Mouse (Mus musculus) forebrain, embryonic 14.5 days (tissue): ENCODE measurements at regions not wholly inside any gene's neighbourhood (a gene's known extent, or its start where the extent isn't known, plus 50 kb on each side); places are given as distances from the start of the nearest gene placed in this dataset.

Experiments used
- ATAC-seq: fragments of 200-750 bp; cut with Nextera tagmentation; 2 replicates; pipeline ENCODE4 v1.8.0; 2017; ENCODE audit warnings: mild to moderate bottlenecking, moderate library complexity
- DNase-seq: peaks from one replicate; pipeline ENCODE4 v3.0.0-alpha.2; 2015; ENCODE audit warnings: low spot score
- H3K27ac ChIP-seq: fragments of 300-500 bp; sonication (generic); 2 replicates; pipeline ENCODE4 v1.5.1; 2014; ENCODE audit warnings: low read depth, mild to moderate bottlenecking, control low read depth, low read length, moderate library complexity
- H3K27me3 ChIP-seq: fragments of 300-500 bp; sonication (generic); replicated peaks from 2 replicates; pipeline ENCODE4 v1.6.1; 2014; ENCODE audit warnings: low read length, control low read depth, mixed read lengths; ENCODE audit not compliant: control insufficient read depth, insufficient read depth
- H3K36me3 ChIP-seq: fragments of 300-500 bp; sonication (generic); 2 replicates; pipeline ENCODE4 v1.6.1; 2014; ENCODE audit warnings: low read length, control low read depth; ENCODE audit not compliant: control insufficient read depth, insufficient read depth
- H3K4me1 ChIP-seq: fragments of 300-500 bp; sonication (generic); 2 replicates; pipeline ENCODE4 v1.6.1; 2014; ENCODE audit warnings: antibody characterized with exemption, low read length, control low read depth; ENCODE audit not compliant: control insufficient read depth, insufficient read depth
- H3K4me2 ChIP-seq: fragments of 300-500 bp; sonication (generic); 2 replicates; pipeline ENCODE4 v1.6.1; 2014; ENCODE audit warnings: mild to moderate bottlenecking, control low read depth, low read length
- H3K4me3 ChIP-seq: fragments of 300-500 bp; sonication (generic); 2 replicates; pipeline ENCODE4 v1.5.1; 2014; ENCODE audit warnings: low read depth, low read length, control low read depth
- H3K9ac ChIP-seq: fragments of 300-500 bp; sonication (generic); 2 replicates; pipeline ENCODE4 v1.6.1; 2014; ENCODE audit warnings: mild to moderate bottlenecking, low read length, control low read depth, moderate library complexity
- H3K9me3 ChIP-seq: fragments of 300-500 bp; sonication (generic); replicated peaks from 2 replicates; pipeline ENCODE4 v1.6.1; 2016; ENCODE audit warnings: low read length, control low read depth, mixed read lengths; ENCODE audit not compliant: control insufficient read depth
- WGBS: fragments of 180-500 bp; shearing (Covaris S2); extraction: QIAGEN DNeasy Blood & Tissue Kit; methylation state at CpG from one replicate; pipeline ENCODE4 v1.1.7; 2014; 5-methylcytosine and 5-hydroxymethylcytosine counted together

DNA sequence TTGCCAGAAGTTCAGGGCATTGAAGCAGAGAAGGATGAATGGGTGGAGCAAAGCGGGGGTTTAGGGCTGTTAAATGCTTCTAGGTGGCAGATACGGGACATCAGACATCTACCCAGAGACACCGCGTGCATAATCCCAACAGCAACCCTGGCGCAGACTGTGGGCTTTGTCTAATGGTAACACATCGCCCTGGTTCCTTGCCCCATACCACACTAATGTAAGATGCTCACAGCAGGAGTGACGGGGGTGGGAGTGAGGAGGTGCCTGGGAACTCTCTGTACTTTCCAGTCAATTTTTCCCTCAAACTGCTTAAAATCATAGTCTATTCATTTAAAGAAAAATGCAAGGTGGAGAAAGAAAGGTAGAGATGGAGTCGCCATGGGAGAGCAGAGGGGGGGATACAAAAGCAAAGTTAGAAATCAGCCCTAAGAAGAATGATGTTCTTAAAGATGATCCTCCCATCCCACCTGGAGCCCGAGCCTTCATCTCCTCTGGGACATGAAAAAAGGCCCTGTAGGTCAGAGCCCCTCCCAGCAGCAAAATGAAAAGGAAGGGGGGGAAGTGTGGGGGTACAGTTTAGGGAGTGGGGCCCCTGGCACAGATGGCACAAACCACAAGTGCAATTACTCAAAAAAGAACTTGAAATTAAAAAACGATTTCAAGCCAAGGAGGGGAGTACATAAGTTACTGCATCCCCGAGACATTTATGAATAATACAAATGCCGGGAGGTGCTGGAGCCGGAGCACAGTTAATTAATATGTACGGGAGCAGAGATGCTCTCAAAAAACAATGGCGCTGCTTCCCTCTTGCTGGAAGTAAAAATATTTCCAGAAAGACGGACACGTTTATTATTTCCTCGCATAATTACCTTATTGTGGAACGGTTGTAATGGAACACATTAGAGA, 167.0 kb upstream of the Sdk2 start:
- no peaks in the 10 kb centered on the region for H3K9me3 ChIP-seq
- no peak overlapping the region for H3K27ac ChIP-seq
- peaks cover 5% of the 10 kb centered on the region; the same call in 1 of the 2 replicates for H3K4me1 ChIP-seq
- 60% methylated on average over 19 of the region's 19 CpGs for WGBS
- H3K36me3 ChIP-seq, result no peaks in the 10 kb centered on the region
- H3K4me2 ChIP-seq, result no peak overlapping the region
- no peak overlapping the region for H3K9ac ChIP-seq
- ATAC-seq, result no peak
- DNase-seq, result peak; percentile 30
- no peaks in the 10 kb centered on the region for H3K27me3 ChIP-seq
- H3K4me3 ChIP-seq, result no peak overlapping the region

DNA sequence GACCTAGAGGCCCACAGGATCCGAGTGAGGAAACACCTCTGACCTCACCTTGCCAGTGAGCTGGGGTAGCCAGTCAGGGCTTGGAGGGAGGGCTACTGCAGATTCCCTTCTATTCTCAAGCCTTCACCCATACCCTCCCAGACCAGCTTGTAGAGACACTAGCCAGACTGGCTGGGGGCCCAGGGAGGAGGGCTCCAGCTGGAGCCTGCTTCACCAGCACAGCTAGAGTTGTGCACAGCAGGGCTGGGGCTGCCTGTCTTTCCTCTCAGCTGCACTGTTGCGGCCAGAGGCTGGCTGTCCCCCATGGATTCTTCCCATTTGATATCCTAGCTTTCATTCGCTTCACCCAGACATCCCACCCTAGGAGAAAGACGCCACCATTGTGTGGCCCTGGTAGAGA, 165.0 kb upstream of the Sdk2 start:
- WGBS, result 83% methylated on average over 4 of the region's 4 CpGs

DNA sequence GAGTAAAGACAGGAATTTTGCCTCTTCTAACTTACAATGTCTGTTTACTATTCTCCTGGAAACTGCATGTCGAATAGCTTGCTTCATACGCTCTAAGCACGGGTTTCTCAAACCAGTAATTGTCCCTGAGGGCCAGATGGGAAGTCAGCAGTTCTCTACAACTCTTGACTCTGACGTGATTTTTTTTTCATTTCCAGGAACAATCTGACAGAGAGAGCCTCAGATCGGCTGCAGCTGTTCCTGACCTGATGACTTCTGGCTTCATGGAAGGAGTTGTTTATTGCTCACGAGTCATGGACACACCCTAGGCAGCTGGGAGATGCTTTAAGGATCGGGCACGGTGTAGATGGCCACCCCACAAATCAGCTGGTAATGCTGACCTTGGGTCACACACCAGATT, 162.9 kb upstream of the Sdk2 start:
- Histone ChIP-seq H3K4me3 (no peak overlapping the region), H3K36me3 (no peaks in the 10 kb centered on the region), H3K4me2 (no peak overlapping the region), H3K27ac (no peak overlapping the region), H3K9me3 (no peaks in the 10 kb centered on the region), H3K27me3 (no peaks in the 10 kb centered on the region), H3K9ac (no peak overlapping the region), H3K4me1 (0 out of 2 replicates have a peak, but pooled peaks cover 2% of the 10 kb centered on the region)
- DNase-seq, result no peak
- 82% methylated on average over 8 of the region's 8 CpGs for WGBS
- no peak for ATAC-seq

More for the DNA sequence above, 165.0 kb upstream of the Sdk2 start:
- ATAC-seq (no peak), DNase-seq (no peak)
- Histone ChIP-seq H3K36me3 (no peaks in the 10 kb centered on the region), H3K9me3 (no peaks in the 10 kb centered on the region), H3K9ac (no peak overlapping the region), H3K4me1 (0 out of 2 replicates have a peak, but pooled peaks cover 2% of the 10 kb centered on the region), H3K4me3 (no peak overlapping the region), H3K27me3 (no peaks in the 10 kb centered on the region), H3K27ac (0 out of 2 replicates have a peak overlapping the region, but pooled peaks have one; percentile 14), H3K4me2 (no peak overlapping the region)

DNA sequence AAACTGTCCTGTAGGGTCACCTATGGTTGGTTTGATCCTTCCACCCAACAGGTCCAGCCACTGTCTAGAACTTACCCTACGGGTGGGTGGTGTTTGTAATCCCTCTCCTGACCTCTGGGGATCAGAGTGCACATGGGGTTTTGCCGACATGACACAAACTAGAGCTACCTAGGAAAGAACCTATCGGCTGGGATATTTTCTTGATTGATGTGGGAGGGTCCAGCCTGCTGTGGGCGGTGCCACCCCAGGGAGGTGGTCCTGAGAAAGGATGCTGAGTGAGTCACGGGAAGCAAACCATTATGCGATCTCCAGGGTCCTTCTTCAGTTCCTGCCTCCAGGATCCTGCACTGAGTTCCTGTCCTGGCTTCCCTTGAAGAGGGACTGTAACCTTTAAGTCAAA, 162.3 kb upstream of the Sdk2 start:
- DNase-seq (no peak), ATAC-seq (no peak)
- WGBS, result 84% methylated on average over 6 of the region's 6 CpGs
- H3K9me3 ChIP-seq, result no peaks in the 10 kb centered on the region
- no peak overlapping the region for H3K9ac ChIP-seq
- no peak overlapping the region for H3K4me3 ChIP-seq
- H3K4me1 ChIP-seq, result 0 out of 2 replicates have a peak, but pooled peaks cover under 1% of the 10 kb centered on the region
- no peak overlapping the region for H3K4me2 ChIP-seq
- H3K27me3 ChIP-seq, result no peaks in the 10 kb centered on the region
- no peaks in the 10 kb centered on the region for H3K36me3 ChIP-seq
- no peak overlapping the region for H3K27ac ChIP-seq

DNA sequence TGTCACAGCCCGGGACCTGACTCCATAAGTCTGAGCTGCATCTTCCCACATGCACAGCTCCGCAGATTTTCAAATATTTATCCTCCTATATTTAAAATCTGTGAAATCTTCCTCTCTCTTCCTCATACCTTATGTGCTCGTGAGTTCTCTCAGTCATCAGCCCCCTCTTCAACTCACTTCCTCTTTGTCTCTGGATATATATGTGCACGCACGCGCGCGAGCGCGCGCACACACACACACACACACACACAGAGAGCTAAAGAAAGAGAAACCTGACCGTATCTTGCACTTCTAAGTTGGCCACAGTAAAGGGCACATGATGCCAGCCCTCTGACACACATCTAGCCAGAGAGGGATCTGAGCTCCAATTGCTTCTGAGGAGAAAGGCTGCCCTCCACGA, 159.7 kb upstream of the Sdk2 start:
- Histone ChIP-seq H3K27ac (no peak overlapping the region), H3K4me1 (no peaks in the 10 kb centered on the region), H3K27me3 (no peaks in the 10 kb centered on the region), H3K9ac (no peak overlapping the region), H3K4me3 (no peak overlapping the region), H3K36me3 (no peaks in the 10 kb centered on the region), H3K9me3 (no peaks in the 10 kb centered on the region), H3K4me2 (no peak overlapping the region)
- ATAC-seq, result no peak
- WGBS, result 89% methylated on average over 13 of the region's 13 CpGs
- no peak for DNase-seq

DNA sequence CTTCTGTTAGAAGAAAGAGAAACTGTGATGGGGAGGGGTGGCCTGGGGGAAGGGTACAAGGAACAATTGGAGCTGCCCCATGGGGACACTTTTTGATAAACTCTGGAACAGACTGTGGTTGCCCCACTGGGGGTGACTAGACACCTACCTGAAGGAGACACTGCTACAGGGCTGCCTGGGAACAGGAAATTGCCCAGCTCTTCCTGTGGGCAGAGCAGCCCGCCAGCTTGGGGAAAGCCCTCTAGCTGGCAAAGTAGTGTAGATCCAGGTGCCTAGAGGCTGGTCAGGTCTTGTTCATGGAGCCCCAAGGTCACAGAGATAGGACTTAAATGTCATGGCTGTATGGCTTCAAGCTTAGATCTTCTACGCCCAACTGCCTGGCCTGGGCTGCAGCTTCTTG, 157.9 kb upstream of the Sdk2 start:
- Histone ChIP-seq H3K9me3 (no peaks in the 10 kb centered on the region), H3K4me2 (no peak overlapping the region), H3K9ac (no peak overlapping the region), H3K4me3 (no peak overlapping the region), H3K4me1 (no peaks in the 10 kb centered on the region), H3K36me3 (no peaks in the 10 kb centered on the region), H3K27ac (no peak overlapping the region), H3K27me3 (no peaks in the 10 kb centered on the region)
- WGBS, result 98% methylated on average over 2 of the region's 2 CpGs
- ATAC-seq, result no peak
- no peak for DNase-seq

DNA sequence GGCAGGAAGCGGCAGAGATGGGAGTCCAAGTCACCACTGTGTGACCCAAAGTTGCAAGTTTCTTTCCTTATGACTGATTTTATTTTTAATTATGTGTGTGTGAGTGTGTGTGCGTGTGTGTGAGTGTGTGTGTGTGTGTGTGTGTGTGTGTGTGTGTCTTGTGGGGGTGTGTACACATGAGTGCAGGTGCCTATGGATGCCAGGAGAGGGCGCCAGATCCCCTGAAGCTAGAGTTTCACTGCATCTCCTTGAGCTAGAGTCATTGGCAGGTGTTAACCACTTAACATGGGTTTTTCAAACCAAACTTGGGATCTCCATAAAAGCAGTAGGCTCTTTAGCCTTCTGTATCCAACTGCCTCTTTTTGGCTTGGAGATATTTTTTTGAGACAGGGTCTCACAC, 156.2 kb upstream of the Sdk2 start:
- no peaks in the 10 kb centered on the region; the same call in 1 of the 2 replicates for H3K4me1 ChIP-seq
- 82% methylated on average over 3 of the region's 3 CpGs for WGBS
- no peak overlapping the region for H3K4me2 ChIP-seq
- no peak for DNase-seq
- no peak overlapping the region for H3K4me3 ChIP-seq
- H3K27ac ChIP-seq, result no peak overlapping the region
- H3K9me3 ChIP-seq, result no peaks in the 10 kb centered on the region
- H3K27me3 ChIP-seq, result no peaks in the 10 kb centered on the region
- no peak overlapping the region for H3K9ac ChIP-seq
- no peak for ATAC-seq
- no peaks in the 10 kb centered on the region for H3K36me3 ChIP-seq

DNA sequence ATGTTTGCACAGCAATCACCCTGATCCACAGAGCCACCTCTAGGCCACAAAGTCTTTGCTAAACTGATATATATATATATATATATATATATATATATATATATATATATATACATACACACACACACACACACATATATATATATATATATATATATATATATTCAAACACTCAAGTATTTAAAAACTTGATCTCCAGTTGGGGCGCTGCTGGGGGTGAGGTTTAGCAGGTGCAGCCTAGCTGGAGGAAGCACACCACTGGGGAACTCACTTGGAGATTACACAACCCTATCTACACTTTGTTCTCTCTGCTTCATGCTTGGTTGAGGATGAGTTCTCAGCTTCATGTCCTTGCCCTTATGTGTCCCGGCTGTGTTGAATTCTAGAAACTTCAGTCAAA, 153.6 kb upstream of the Sdk2 start:
- WGBS, result 95% methylated on average over 2 of the region's 2 CpGs
- DNase-seq, result no peak
- Histone ChIP-seq H3K4me2 (no peak overlapping the region), H3K9me3 (no peaks in the 10 kb centered on the region), H3K27me3 (no peaks in the 10 kb centered on the region), H3K4me1 (peaks cover 10% of the 10 kb centered on the region), H3K9ac (no peak overlapping the region), H3K27ac (no peak overlapping the region), H3K4me3 (no peak overlapping the region), H3K36me3 (no peaks in the 10 kb centered on the region)
- ATAC-seq, result no peak

DNA sequence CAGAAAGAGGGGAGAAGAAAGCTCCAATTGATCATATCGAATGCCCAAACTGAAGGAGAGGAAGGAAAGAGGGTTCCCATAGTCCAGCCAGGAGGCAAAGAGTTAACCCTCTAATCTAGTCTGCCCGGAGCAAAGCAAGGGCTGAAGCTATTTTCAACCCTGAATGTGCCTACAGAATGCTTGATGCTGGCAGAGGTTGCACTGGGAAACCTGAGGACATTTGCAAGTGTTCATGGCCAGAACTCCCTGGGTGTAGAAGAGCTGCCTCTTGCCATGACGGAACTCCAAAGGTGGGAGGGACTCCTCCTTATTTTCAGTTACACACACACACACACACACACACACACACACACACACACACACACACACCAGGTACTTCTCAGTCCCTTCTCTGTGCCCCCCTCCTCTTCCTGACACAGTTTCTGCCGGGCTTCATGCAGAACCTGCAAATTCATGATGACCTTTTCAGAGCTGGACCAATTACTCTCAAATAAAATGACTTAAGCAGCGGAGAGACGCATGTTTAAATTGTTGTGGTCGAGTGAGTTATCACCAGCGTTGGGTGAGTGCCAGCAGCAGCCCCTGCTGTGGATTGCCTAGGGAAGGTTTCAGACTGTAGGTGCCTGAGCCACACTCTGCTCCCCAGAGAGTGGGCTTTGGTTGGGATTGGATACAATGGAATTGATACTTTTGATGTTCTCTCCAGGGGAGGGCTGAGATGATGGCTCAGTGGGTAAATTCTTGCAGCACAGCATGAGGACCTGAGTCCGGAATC, 152.1 kb upstream of the Sdk2 start:
- no peaks in the 10 kb centered on the region for H3K9me3 ChIP-seq

More for the DNA sequence above, 152.1 kb upstream of the Sdk2 start:
- no peak overlapping the region for H3K4me3 ChIP-seq
- H3K4me2 ChIP-seq, result no peak overlapping the region
- no peaks in the 10 kb centered on the region for H3K27me3 ChIP-seq
- ATAC-seq, result no peak
- 25% methylated on average over 9 of the region's 9 CpGs for WGBS
- H3K27ac ChIP-seq, result no peak overlapping the region
- DNase-seq, result peak; percentile 49
- H3K36me3 ChIP-seq, result no peaks in the 10 kb centered on the region
- no peak overlapping the region for H3K9ac ChIP-seq
- H3K4me1 ChIP-seq, result peaks cover 10% of the 10 kb centered on the region
